Mouse (Mus musculus) hematopoietic stem cell, adult 5-6 weeks (primary cell): ENCODE results near the gene Cst8. TPM values are rescaled to one million over a fixed set of nuclear protein-coding genes. Genes with fewer than 3 reads are reported as not detected.

Experiments used
- total RNA-seq: library from RNA; stranded (forward); fragments of 172-1452, 232-1000 nt; gene quantifications from 2 replicates; pipeline ENCODE4 v1.2.3, GENCODE M21; 2017

Gene Cst8
- total RNA-seq, 1 experiment from 2014 or later: not detected

Other genes starting within 250 kb of the Cst8 start
- 21.9 and 39.3 TPM in 2 replicates for gene Nxt1, start 126.2 kb upstream of the Cst8 start, total RNA-seq
- gene Gzf1, start 117.8 kb upstream of the Cst8 start, total RNA-seq: 17.4 and 22.4 TPM in 2 replicates
- 1.4 and 2.9 TPM in 2 replicates for gene Napb, start 66.3 kb upstream of the Cst8 start, total RNA-seq
- gene Cstl1, start 48.4 kb upstream of the Cst8 start, total RNA-seq: not detected in 2 replicates
- gene Cst11, start 27.3 kb upstream of the Cst8 start, total RNA-seq: not detected in 2 replicates
- not detected in 2 replicates for gene 8030411F24Rik, start 16.8 kb upstream of the Cst8 start, total RNA-seq
- not detected in 2 replicates for gene Cst12, start 9.4 kb upstream of the Cst8 start, total RNA-seq
- not detected in 2 replicates for gene Cst13, start 21.3 kb downstream of the Cst8 start, total RNA-seq
- gene Cst9, start 36.4 kb downstream of the Cst8 start, total RNA-seq: not detected in 2 replicates
- not detected in 2 replicates for gene 9230104L09Rik, start 66.3 kb downstream of the Cst8 start, total RNA-seq
- 200 and 303 TPM in 2 replicates for gene Cst3, start 76.9 kb downstream of the Cst8 start, total RNA-seq
- gene Gm1330, start 204.5 kb downstream of the Cst8 start, total RNA-seq: not detected in 2 replicates
- gene Gm10750, start 218.5 kb downstream of the Cst8 start, total RNA-seq: not detected in 2 replicates